Mouse (Mus musculus) hindbrain, embryonic 15.5 days (tissue): ENCODE measurements at regions not wholly inside any gene's neighbourhood (a gene's known extent, or its start where the extent isn't known, plus 50 kb on each side); places are given as distances from the start of the nearest gene placed in this dataset. TPM values are rescaled to one million over a fixed set of nuclear protein-coding genes. Genes with fewer than 3 reads are reported as not detected.

Source experiments
- ATAC-seq: fragments of 200-750 bp; cut with Nextera tagmentation; 2 replicates; pipeline ENCODE4 v1.8.0; 2017; ENCODE audit warnings: low read depth, moderate number of reproducible peaks, moderate TSS enrichment; ENCODE audit not compliant: low FRiP score
- H3K27ac ChIP-seq: fragments of 300-500 bp; sonication (generic); replicated peaks from 2 replicates; pipeline ENCODE4 v1.5.1; 2015; ENCODE audit warnings: mild to moderate bottlenecking, inconsistent platforms
- H3K27me3 ChIP-seq: fragments of 300-500 bp; sonication (generic); 2 replicates; pipeline ENCODE4 v1.6.1; 2015; ENCODE audit warnings: control low read depth, inconsistent platforms
- H3K36me3 ChIP-seq: fragments of 300-500 bp; sonication (generic); 2 replicates; pipeline ENCODE4 v1.6.1; 2015; ENCODE audit warnings: control low read depth, inconsistent platforms
- H3K4me1 ChIP-seq: fragments of 300-500 bp; sonication (generic); replicated peaks from 2 replicates; pipeline ENCODE4 v1.6.1; 2015; ENCODE audit warnings: control low read depth, inconsistent platforms
- H3K4me2 ChIP-seq: fragments of 300-500 bp; sonication (generic); 2 replicates; pipeline ENCODE4 v1.6.1; 2015; ENCODE audit warnings: moderate library complexity, mild to moderate bottlenecking, inconsistent platforms
- H3K4me3 ChIP-seq: fragments of 300-500 bp; sonication (generic); 2 replicates; pipeline ENCODE4 v1.5.1; 2015; ENCODE audit warnings: mild to moderate bottlenecking, inconsistent platforms
- H3K9ac ChIP-seq: fragments of 300-500 bp; sonication (generic); 2 replicates; pipeline ENCODE4 v1.6.1; 2015; ENCODE audit warnings: inconsistent platforms
- H3K9me3 ChIP-seq: fragments of 300-500 bp; sonication (generic); 2 replicates; pipeline ENCODE4 v1.6.1; 2016; ENCODE audit warnings: control low read depth, inconsistent platforms
- WGBS: fragments of 180-500 bp; shearing (Covaris S2); methylation state at CpG from one replicate; pipeline ENCODE4 v1.1.7; 2015; 5-methylcytosine and 5-hydroxymethylcytosine counted together
- microRNA-seq: library from miRNA; unstranded; fragments of <30 nt; microRNA quantifications from one replicate; pipeline ENCODE4, GENCODE M21; 2016

- 97% methylated on average over 6 of the region's 6 CpGs for WGBS
- H3K9me3 ChIP-seq = no peaks in the 10 kb centered on the region
- H3K36me3 ChIP-seq = no peaks in the 10 kb centered on the region
- no peak overlapping the region for H3K9ac ChIP-seq
- H3K4me3 ChIP-seq = no peak overlapping the region
- H3K27ac ChIP-seq = no peak overlapping the region
- no peak for ATAC-seq
- H3K27me3 ChIP-seq = no peaks in the 10 kb centered on the region
- peaks cover 4% of the 10 kb centered on the region; the same call in 1 of the 2 replicates for H3K4me1 ChIP-seq
- H3K4me2 ChIP-seq = no peak overlapping the region
These were observed 60.7 kb upstream of the Peli1 start for GRCm38 (mm10) chr11:21030362-21030761.

- 89% methylated on average over 2 of the region's 2 CpGs for WGBS
- no peak overlapping the region for H3K4me2 ChIP-seq
- no peaks in the 10 kb centered on the region for H3K9me3 ChIP-seq
- peaks cover 4% of the 10 kb centered on the region; the same call in 1 of the 2 replicates for H3K4me1 ChIP-seq
- no peaks in the 10 kb centered on the region for H3K27me3 ChIP-seq
- no peak overlapping the region for H3K9ac ChIP-seq
- no peak overlapping the region for H3K27ac ChIP-seq
- ATAC-seq = no peak
- H3K36me3 ChIP-seq = no peaks in the 10 kb centered on the region
- H3K4me3 ChIP-seq = no peak overlapping the region
These were observed 59.3 kb upstream of the Peli1 start for GRCm38 (mm10) chr11:21031816-21032215.

GRCm38 (mm10) chr11:21033234-21033822, 57.8 kb upstream of the Peli1 start:
- H3K9ac ChIP-seq = no peak overlapping the region
- no peak overlapping the region for H3K4me2 ChIP-seq
- ATAC-seq = no peak
- H3K36me3 ChIP-seq = no peaks in the 10 kb centered on the region
- 82% methylated on average over 14 of the region's 14 CpGs for WGBS
- H3K4me1 ChIP-seq = peaks cover 4% of the 10 kb centered on the region; the same call in 1 of the 2 replicates
- H3K4me3 ChIP-seq = no peak overlapping the region
- H3K27ac ChIP-seq = no peak overlapping the region
- no peaks in the 10 kb centered on the region for H3K9me3 ChIP-seq
- no peaks in the 10 kb centered on the region for H3K27me3 ChIP-seq

- Histone ChIP-seq H3K4me3 (no peak overlapping the region), H3K36me3 (no peaks in the 10 kb centered on the region), H3K4me1 (peaks cover 4% of the 10 kb centered on the region; the same call in 1 of the 2 replicates), H3K27ac (no peak overlapping the region), H3K9ac (no peak overlapping the region), H3K9me3 (no peaks in the 10 kb centered on the region), H3K27me3 (no peaks in the 10 kb centered on the region), H3K4me2 (no peak overlapping the region)
- 0 out of 2 replicates have a peak, but pooled peaks have one; percentile 11 for ATAC-seq
- 64% methylated on average over 11 of the region's 11 CpGs for WGBS
These were observed 57.2 kb upstream of the Peli1 start for GRCm38 (mm10) chr11:21033823-21034401.

- no peaks in the 10 kb centered on the region for H3K9me3 ChIP-seq
- no peaks in the 10 kb centered on the region for H3K36me3 ChIP-seq
- H3K4me3 ChIP-seq = no peak overlapping the region
- no peak overlapping the region for H3K4me2 ChIP-seq
- WGBS = 21% methylated on average over 7 of the region's 7 CpGs
- H3K27me3 ChIP-seq = no peaks in the 10 kb centered on the region
- H3K9ac ChIP-seq = no peak overlapping the region
- H3K4me1 ChIP-seq = peaks cover 4% of the 10 kb centered on the region; the same call in 1 of the 2 replicates
- H3K27ac ChIP-seq = no peak overlapping the region
- no peak for ATAC-seq
These were observed 54.8 kb upstream of the Peli1 start for GRCm38 (mm10) chr11:21036161-21036916.

- no peak overlapping the region for H3K4me2 ChIP-seq
- no peak for ATAC-seq
- 93% methylated on average over 6 of the region's 6 CpGs for WGBS
- no peak overlapping the region for H3K27ac ChIP-seq
- H3K4me3 ChIP-seq = no peak overlapping the region
- H3K9ac ChIP-seq = no peak overlapping the region
- no peaks in the 10 kb centered on the region for H3K9me3 ChIP-seq
- no peaks in the 10 kb centered on the region for H3K27me3 ChIP-seq
- H3K36me3 ChIP-seq = no peaks in the 10 kb centered on the region
- H3K4me1 ChIP-seq = peaks cover 4% of the 10 kb centered on the region; the same call in 1 of the 2 replicates
These were observed 53.7 kb upstream of the Peli1 start for GRCm38 (mm10) chr11:21037267-21037906.

- Histone ChIP-seq H3K27me3 (no peaks in the 10 kb centered on the region), H3K36me3 (no peaks in the 10 kb centered on the region), H3K9ac (no peak overlapping the region), H3K4me1 (no peaks in the 10 kb centered on the region), H3K27ac (no peak overlapping the region), H3K4me3 (no peak overlapping the region), H3K9me3 (no peaks in the 10 kb centered on the region), H3K4me2 (no peak overlapping the region)
- WGBS = 63% methylated on average over 5 of the region's 5 CpGs
- ATAC-seq = no peak
These were observed 49.9 kb upstream of the Peli1 start for GRCm38 (mm10) chr11:21041201-21041600.

Small RNAs in the stretch of these regions (microRNA-seq; reads per million reads assigned to microRNA genes)
- gene Gm23681 = not detected
